Mouse (Mus musculus) ovary, postnatal 10 days (tissue): ENCODE data around the gene Foxred2.

Source experiments
- DNase-seq: peaks from one replicate; pipeline ENCODE4 v3.0.0; 2022; ENCODE audit warnings: low spot score

The Foxred2 gene

GRCm38 (mm10) chr15:77945711-77946110, 10.8 kb downstream of the Foxred2 start:
- no peak for DNase-seq

- DNase-seq: no peak
Measured at GRCm38 (mm10) chr15:77941563-77941962, 15.0 kb downstream of the Foxred2 start.

- no peak for DNase-seq
Measured at GRCm38 (mm10) chr15:77938516-77938915, 18.0 kb downstream of the Foxred2 start.

GRCm38 (mm10) chr15:77935673-77936375, 20.7 kb downstream of the Foxred2 start:
- no peak for DNase-seq

- no peak for DNase-seq
Measured at GRCm38 (mm10) chr15:77934968-77935367, 21.6 kb downstream of the Foxred2 start.

GRCm38 (mm10) chr15:77934326-77934725, 22.2 kb downstream of the Foxred2 start:
- DNase-seq: no peak

GRCm38 (mm10) chr15:77933770-77934169, 22.8 kb downstream of the Foxred2 start:
- peak; percentile 100 for DNase-seq

GRCm38 (mm10) chr15:77933222-77933621, 23.3 kb downstream of the Foxred2 start:
- DNase-seq: no peak

- DNase-seq: no peak
Measured at GRCm38 (mm10) chr15:77931689-77932016, 24.9 kb downstream of the Foxred2 start.

- DNase-seq: no peak
Measured at GRCm38 (mm10) chr15:77930986-77931688, 25.4 kb downstream of the Foxred2 start.

GRCm38 (mm10) chr15:77929804-77930203, 26.7 kb downstream of the Foxred2 start:
- DNase-seq: no peak

GRCm38 (mm10) chr15:77928673-77929331, 27.7 kb downstream of the Foxred2 start, which contains the start of gene Txn2:
Txn2 (minus strand) TSS chr15:77929006.
- DNase-seq: peak; percentile 88

- no peak for DNase-seq
Measured at GRCm38 (mm10) chr15:77928091-77928490, 28.4 kb downstream of the Foxred2 start.

GRCm38 (mm10) chr15:77926921-77927320, 29.6 kb downstream of the Foxred2 start:
- DNase-seq: no peak

- no peak for DNase-seq
Measured at GRCm38 (mm10) chr15:77925195-77925594, 31.3 kb downstream of the Foxred2 start.

- DNase-seq: no peak
Measured at GRCm38 (mm10) chr15:77923267-77924035, 33.1 kb downstream of the Foxred2 start.

- DNase-seq: no peak
Measured at GRCm38 (mm10) chr15:77922710-77923109, 33.8 kb downstream of the Foxred2 start.

- no peak for DNase-seq
Measured at GRCm38 (mm10) chr15:77921636-77922035, 34.9 kb downstream of the Foxred2 start.

- DNase-seq: no peak
Measured at GRCm38 (mm10) chr15:77920511-77921462, 35.7 kb downstream of the Foxred2 start.

- DNase-seq: no peak
Measured at GRCm38 (mm10) chr15:77919441-77919840, 37.1 kb downstream of the Foxred2 start.
